Mouse (Mus musculus) erythroblast, embryonic 14.5 days (primary cell): Measurements from ENCODE around the gene Pdgfa.

Experiments
- GATA1 ChIP-seq: IDR thresholded peaks from 2 replicates; pipeline ENCODE4 v1.6.1; 2012; ENCODE audit warnings: low read length, inconsistent platforms, mixed read lengths
- TAL1 ChIP-seq: IDR thresholded peaks from 3 replicates; pipeline ENCODE4 v1.6.1; 2012; ENCODE audit warnings: low read length, inconsistent platforms, mixed read lengths

GRCm38 (mm10) chr5:138988764-138989163 is 8.4 kb downstream of the Pdgfa start:
- TF ChIP-seq GATA1 (no peak), TAL1 (no peak)
